Mouse (Mus musculus) kidney, embryonic 14.5 days (tissue): ENCODE results near the gene Nav2. TPM values are rescaled to one million over a fixed set of nuclear protein-coding genes. Genes with fewer than 3 reads are reported as not detected.

ENCODE experiments used
- ATAC-seq: fragments of 200-750 bp; cut with Nextera tagmentation; 2 replicates; pipeline ENCODE4 v1.8.0; 2017; ENCODE audit warnings: moderate number of reproducible peaks, mild to moderate bottlenecking, moderate TSS enrichment, moderate library complexity; ENCODE audit not compliant: low FRiP score, low TSS enrichment
- H3K27ac ChIP-seq: fragments of 300-500 bp; sonication (generic); 2 replicates; pipeline ENCODE4 v1.5.1; 2014; ENCODE audit warnings: low read depth, mild to moderate bottlenecking, low read length, moderate library complexity, mixed read lengths
- H3K27me3 ChIP-seq: fragments of 300-500 bp; sonication (generic); 2 replicates; pipeline ENCODE4 v1.6.1; 2014; ENCODE audit warnings: mild to moderate bottlenecking, low read length; ENCODE audit not compliant: control insufficient read depth, insufficient read depth
- H3K36me3 ChIP-seq: fragments of 300-500 bp; sonication (generic); 2 replicates; pipeline ENCODE4 v1.6.1; 2014; ENCODE audit warnings: low read length, mixed read lengths; ENCODE audit not compliant: control insufficient read depth, insufficient read depth
- H3K4me1 ChIP-seq: fragments of 300-500 bp; sonication (generic); 2 replicates; pipeline ENCODE4 v1.6.1; 2014; ENCODE audit warnings: low read length, mixed read lengths; ENCODE audit not compliant: control insufficient read depth, insufficient read depth
- H3K4me2 ChIP-seq: fragments of 300-500 bp; sonication (generic); replicated peaks from 2 replicates; pipeline ENCODE4 v1.6.1; 2014; ENCODE audit warnings: low read depth, mild to moderate bottlenecking, low read length
- H3K4me3 ChIP-seq: fragments of 300-500 bp; sonication (generic); 2 replicates; pipeline ENCODE4 v1.5.1; 2014; ENCODE audit warnings: mild to moderate bottlenecking, low read length
- H3K9ac ChIP-seq: fragments of 300-500 bp; sonication (generic); 2 replicates; pipeline ENCODE4 v1.6.1; 2014; ENCODE audit warnings: low read depth, mild to moderate bottlenecking, low read length, moderate library complexity
- H3K9me3 ChIP-seq: fragments of 300-500 bp; sonication (generic); 2 replicates; pipeline ENCODE4 v1.6.1; 2016; ENCODE audit warnings: low read length; ENCODE audit not compliant: control insufficient read depth
- WGBS: fragments of 180-500 bp; shearing (Covaris S2); extraction: QIAGEN DNeasy Blood & Tissue Kit; methylation state at CpG from one replicate; pipeline ENCODE4 v1.1.7; 2014; 5-methylcytosine and 5-hydroxymethylcytosine counted together
- polyA plus RNA-seq: library from polyadenylated mRNA; unstranded; fragments of >200 nt; fragmentation: Nextera tagmentation; extraction: Ambion mirVana; gene quantifications from 2 replicates; pipeline ENCODE4 v1.2.1, GENCODE M21; 2014

Gene Nav2
- polyA plus RNA-seq, 1 experiment from 2014 or later = 49.2 TPM

GRCm38 (mm10) chr7:49409265-49409664, 500.7 kb downstream of the Nav2 start:
- no peak overlapping the region for H3K27ac ChIP-seq
- no peak overlapping the region for H3K4me3 ChIP-seq
- H3K36me3 ChIP-seq = no peaks in the 10 kb centered on the region
- H3K9ac ChIP-seq = no peak overlapping the region
- H3K9me3 ChIP-seq = no peaks in the 10 kb centered on the region
- H3K4me1 ChIP-seq = 0 out of 2 replicates have a peak, but pooled peaks cover 3% of the 10 kb centered on the region
- no peaks in the 10 kb centered on the region for H3K27me3 ChIP-seq
- ATAC-seq = no peak
- WGBS = 85% methylated on average over 3 of the region's 3 CpGs
- H3K4me2 ChIP-seq = no peak overlapping the region

- H3K27me3 ChIP-seq = no peaks in the 10 kb centered on the region
- no peak overlapping the region for H3K9ac ChIP-seq
- H3K36me3 ChIP-seq = no peaks in the 10 kb centered on the region
- H3K9me3 ChIP-seq = no peaks in the 10 kb centered on the region
- 80% methylated on average over 5 of the region's 5 CpGs for WGBS
- H3K4me2 ChIP-seq = no peak overlapping the region
- no peak overlapping the region for H3K4me3 ChIP-seq
- H3K27ac ChIP-seq = no peak overlapping the region
- ATAC-seq = 0 out of 2 replicates have a peak, but pooled peaks have one; percentile 26
- H3K4me1 ChIP-seq = 0 out of 2 replicates have a peak, but pooled peaks cover 3% of the 10 kb centered on the region
Observed at GRCm38 (mm10) chr7:49410188-49410587, 501.7 kb downstream of the Nav2 start.

- Histone ChIP-seq H3K4me2 (no peak overlapping the region), H3K27ac (no peak overlapping the region), H3K4me1 (0 out of 2 replicates have a peak, but pooled peaks cover 3% of the 10 kb centered on the region), H3K9ac (no peak overlapping the region), H3K9me3 (no peaks in the 10 kb centered on the region), H3K36me3 (0 out of 2 replicates have a peak, but pooled peaks cover 2% of the 10 kb centered on the region), H3K27me3 (no peaks in the 10 kb centered on the region), H3K4me3 (no peak overlapping the region)
- 89% methylated on average over 4 of the region's 4 CpGs for WGBS
- ATAC-seq = no peak
Observed at GRCm38 (mm10) chr7:49410892-49411291, 502.4 kb downstream of the Nav2 start.

- H3K27me3 ChIP-seq = no peaks in the 10 kb centered on the region
- H3K9ac ChIP-seq = no peak overlapping the region
- ATAC-seq = no peak
- 87% methylated on average over 9 of the region's 9 CpGs for WGBS
- H3K9me3 ChIP-seq = no peaks in the 10 kb centered on the region
- 0 out of 2 replicates have a peak, but pooled peaks cover 3% of the 10 kb centered on the region for H3K4me1 ChIP-seq
- no peak overlapping the region for H3K4me2 ChIP-seq
- 0 out of 2 replicates have a peak, but pooled peaks cover 2% of the 10 kb centered on the region for H3K36me3 ChIP-seq
- H3K27ac ChIP-seq = no peak overlapping the region
- no peak overlapping the region for H3K4me3 ChIP-seq
Observed at GRCm38 (mm10) chr7:49411803-49412202, 503.3 kb downstream of the Nav2 start.

- Histone ChIP-seq H3K4me2 (no peak overlapping the region), H3K9ac (no peak overlapping the region), H3K9me3 (no peaks in the 10 kb centered on the region), H3K4me3 (no peak overlapping the region), H3K4me1 (0 out of 2 replicates have a peak, but pooled peaks cover 3% of the 10 kb centered on the region), H3K36me3 (0 out of 2 replicates have a peak, but pooled peaks cover 2% of the 10 kb centered on the region), H3K27ac (no peak overlapping the region), H3K27me3 (no peaks in the 10 kb centered on the region)
- 92% methylated on average over 7 of the region's 7 CpGs for WGBS
- ATAC-seq = no peak
Observed at GRCm38 (mm10) chr7:49415131-49415530, 506.6 kb downstream of the Nav2 start.

- Histone ChIP-seq H3K9me3 (no peaks in the 10 kb centered on the region), H3K4me3 (no peak overlapping the region), H3K36me3 (0 out of 2 replicates have a peak, but pooled peaks cover 2% of the 10 kb centered on the region), H3K27ac (no peak overlapping the region), H3K4me1 (0 out of 2 replicates have a peak, but pooled peaks cover 3% of the 10 kb centered on the region), H3K9ac (no peak overlapping the region), H3K27me3 (no peaks in the 10 kb centered on the region), H3K4me2 (no peak overlapping the region)
- 92% methylated on average over 12 of the region's 12 CpGs for WGBS
- ATAC-seq = no peak
Observed at GRCm38 (mm10) chr7:49415716-49416115, 507.2 kb downstream of the Nav2 start.

- no peak overlapping the region for H3K9ac ChIP-seq
Observed at GRCm38 (mm10) chr7:49418841-49419240, 510.3 kb downstream of the Nav2 start.

GRCm38 (mm10) chr7:49420139-49420802, 511.8 kb downstream of the Nav2 start:
- 75% methylated on average over 17 of the region's 17 CpGs for WGBS

More at GRCm38 (mm10) chr7:49418841-49419240, 510.3 kb downstream of the Nav2 start:
- WGBS = 71% methylated on average over 13 of the region's 13 CpGs
- 0 out of 2 replicates have a peak, but pooled peaks cover 3% of the 10 kb centered on the region for H3K4me1 ChIP-seq
- no peaks in the 10 kb centered on the region for H3K27me3 ChIP-seq
- H3K4me2 ChIP-seq = no peak overlapping the region
- no peak for ATAC-seq
- no peak overlapping the region for H3K4me3 ChIP-seq
- H3K27ac ChIP-seq = no peak overlapping the region
- H3K9me3 ChIP-seq = no peaks in the 10 kb centered on the region
- H3K36me3 ChIP-seq = 0 out of 2 replicates have a peak, but pooled peaks cover 2% of the 10 kb centered on the region

GRCm38 (mm10) chr7:49421261-49421660, 512.7 kb downstream of the Nav2 start:
- H3K9ac ChIP-seq = no peak overlapping the region
- H3K4me1 ChIP-seq = no peaks in the 10 kb centered on the region
- H3K9me3 ChIP-seq = no peaks in the 10 kb centered on the region
- no peak overlapping the region for H3K4me3 ChIP-seq
- no peaks in the 10 kb centered on the region for H3K36me3 ChIP-seq
- ATAC-seq = no peak
- 76% methylated on average over 4 of the region's 4 CpGs for WGBS
- H3K4me2 ChIP-seq = no peak overlapping the region
- no peaks in the 10 kb centered on the region for H3K27me3 ChIP-seq
- H3K27ac ChIP-seq = no peak overlapping the region

More at GRCm38 (mm10) chr7:49420139-49420802, 511.8 kb downstream of the Nav2 start:
- no peaks in the 10 kb centered on the region for H3K27me3 ChIP-seq
- no peaks in the 10 kb centered on the region for H3K9me3 ChIP-seq
- no peak overlapping the region for H3K4me3 ChIP-seq
- H3K4me2 ChIP-seq = no peak overlapping the region
- no peak overlapping the region for H3K27ac ChIP-seq
- ATAC-seq = no peak
- H3K9ac ChIP-seq = no peak overlapping the region
- no peaks in the 10 kb centered on the region for H3K4me1 ChIP-seq
- 0 out of 2 replicates have a peak, but pooled peaks cover 2% of the 10 kb centered on the region for H3K36me3 ChIP-seq
